Mouse (Mus musculus): ENCODE data around the gene Fnbp1. TPM values are rescaled to one million over a fixed set of nuclear protein-coding genes. Genes with fewer than 3 reads are reported as not detected.

Fnbp1 gene
- polyA plus RNA-seq, 1 experiment from 2014 or later = 19.4 TPM

DNA sequence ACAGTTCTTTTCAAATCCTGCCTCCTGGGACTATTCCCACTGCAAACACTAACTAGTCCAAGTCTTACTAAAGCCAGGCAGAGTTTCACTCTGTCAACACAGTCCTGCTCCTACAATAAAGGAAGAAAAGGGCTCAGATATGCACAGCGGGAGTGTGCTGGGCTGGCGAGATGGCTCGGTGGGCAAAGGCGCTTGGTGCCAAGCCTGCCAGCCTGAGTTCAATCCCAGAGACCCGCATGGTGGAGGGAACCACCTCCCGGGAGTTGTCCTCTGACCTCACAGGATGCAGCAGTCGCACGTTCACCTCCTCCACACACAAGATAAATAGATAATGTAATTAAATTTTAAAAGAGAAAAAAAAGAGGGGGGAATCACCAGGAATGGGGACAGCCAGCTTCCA, 38.5 kb downstream of the Fnbp1 start:
- Histone ChIP-seq H3K4me1 (peaks cover 18% of the 10 kb centered on the region), H3K36me3 (no peaks in the 10 kb centered on the region), H3K27ac (replicated peaks) (no peak overlapping the region), H3K9ac (replicated peaks) (no peak overlapping the region), H3K27me3 (no peaks in the 10 kb centered on the region), H3K9me3 (no peaks in the 10 kb centered on the region), H3K4me3 (no peak overlapping the region), H3K4me2 (replicated peaks) (no peak overlapping the region)
- no peak for ATAC-seq (replicated peaks)
- WGBS = 76% methylated on average over 8 of the region's 8 CpGs

DNA sequence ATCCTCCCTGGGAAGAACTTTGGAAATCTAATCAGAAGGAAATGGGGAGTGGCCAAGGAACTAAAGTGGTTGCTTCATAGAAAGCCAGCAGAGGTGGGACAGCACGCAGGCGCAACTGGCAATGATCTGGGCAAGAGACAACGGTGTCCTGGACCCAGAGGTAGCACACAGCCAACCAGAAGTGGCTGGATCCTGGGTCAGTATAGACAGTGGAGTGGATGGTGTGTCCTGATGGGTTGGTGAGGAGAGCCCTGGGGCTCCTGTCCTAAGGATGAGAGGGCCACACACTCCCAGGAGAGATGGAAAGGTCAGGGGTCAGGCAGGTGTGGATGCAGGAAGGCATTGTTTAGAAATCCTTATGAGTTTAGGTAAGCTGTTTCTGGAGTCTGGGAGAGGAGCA, 40.5 kb downstream of the Fnbp1 start:
- no peaks in the 10 kb centered on the region for H3K9me3 ChIP-seq
- no peak overlapping the region for H3K4me3 ChIP-seq
- H3K27ac ChIP-seq (replicated peaks) = no peak overlapping the region
- 93% methylated on average over 3 of the region's 3 CpGs for WGBS
- no peaks in the 10 kb centered on the region for H3K36me3 ChIP-seq
- H3K9ac ChIP-seq (replicated peaks) = no peak overlapping the region
- no peak overlapping the region for H3K4me2 ChIP-seq (replicated peaks)
- H3K4me1 ChIP-seq = peaks cover 2% of the 10 kb centered on the region
- H3K27me3 ChIP-seq = no peaks in the 10 kb centered on the region
- ATAC-seq (replicated peaks) = no peak

DNA sequence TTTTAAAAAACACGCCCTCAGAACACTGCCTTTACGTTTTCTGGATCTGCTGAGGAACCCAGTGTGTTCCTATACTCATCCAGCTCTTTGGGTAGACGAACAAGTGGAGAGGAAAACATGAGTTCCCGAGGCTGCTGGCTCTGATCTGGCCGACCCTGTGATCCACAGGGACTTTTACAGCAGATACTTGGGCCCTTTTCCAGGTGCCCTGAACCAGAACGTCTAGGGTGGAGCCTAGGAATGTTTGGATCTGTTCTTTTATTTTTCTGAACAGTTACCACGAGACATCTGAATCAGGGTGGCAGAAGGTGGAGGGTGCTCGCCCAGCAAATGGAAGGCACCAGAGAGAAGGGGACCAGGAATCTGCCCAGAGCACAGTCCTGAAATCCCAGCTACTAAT, 42.7 kb downstream of the Fnbp1 start:
- Histone ChIP-seq H3K4me2 (replicated peaks) (no peak overlapping the region), H3K27me3 (no peaks in the 10 kb centered on the region), H3K9ac (replicated peaks) (no peak overlapping the region), H3K4me3 (no peak overlapping the region), H3K9me3 (no peaks in the 10 kb centered on the region), H3K4me1 (no peaks in the 10 kb centered on the region), H3K27ac (replicated peaks) (no peak overlapping the region), H3K36me3 (no peaks in the 10 kb centered on the region)
- no peak for ATAC-seq (replicated peaks)
- WGBS = 86% methylated on average over 8 of the region's 8 CpGs

DNA sequence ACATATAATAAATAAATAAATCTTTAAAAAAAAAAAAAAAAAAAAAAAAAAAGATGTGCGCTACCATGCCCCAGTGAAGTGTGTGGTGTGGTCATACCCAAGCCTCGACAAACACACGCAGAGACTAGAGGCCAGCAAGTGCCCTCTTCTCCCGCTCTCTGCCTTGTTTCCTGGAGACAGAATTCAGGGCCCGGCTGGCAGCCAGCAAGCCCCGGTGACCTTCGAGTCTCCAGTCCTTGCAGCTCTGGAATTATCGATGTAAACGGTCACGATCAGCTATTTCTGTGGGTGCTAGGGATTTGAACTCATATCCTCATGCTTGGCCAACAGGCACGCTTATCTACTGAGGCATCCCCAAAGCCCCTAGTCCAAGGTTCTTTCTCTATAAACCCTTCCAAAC, 43.2 kb downstream of the Fnbp1 start:
- Histone ChIP-seq H3K4me2 (replicated peaks) (no peak overlapping the region), H3K9me3 (no peaks in the 10 kb centered on the region), H3K9ac (replicated peaks) (no peak overlapping the region), H3K4me1 (no peaks in the 10 kb centered on the region), H3K27me3 (no peaks in the 10 kb centered on the region), H3K27ac (replicated peaks) (no peak overlapping the region), H3K4me3 (no peak overlapping the region), H3K36me3 (no peaks in the 10 kb centered on the region)
- no peak for ATAC-seq (replicated peaks)
- WGBS = 95% methylated on average over 11 of the region's 11 CpGs

DNA sequence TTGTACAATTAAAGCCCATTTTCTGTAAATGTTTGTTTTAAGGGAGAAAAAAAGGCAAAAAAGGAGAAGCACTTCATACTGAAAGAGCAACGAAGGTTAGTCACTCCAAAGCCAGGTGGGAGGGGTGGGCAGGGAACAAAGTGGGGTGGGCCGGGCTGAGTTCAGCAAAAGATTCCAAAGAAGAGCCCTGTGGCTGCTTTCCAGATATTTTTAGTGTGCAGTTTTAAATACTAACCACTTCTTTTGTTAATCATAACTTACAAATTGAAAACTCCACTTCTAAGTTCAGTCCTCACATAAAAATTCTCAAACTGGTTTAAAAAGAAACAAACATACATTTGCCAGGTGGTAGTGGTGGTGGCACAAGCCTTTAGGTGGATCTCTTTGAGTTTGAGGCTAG, 44.5 kb downstream of the Fnbp1 start:
- no peak for ATAC-seq (replicated peaks)
- Histone ChIP-seq H3K9me3 (no peaks in the 10 kb centered on the region), H3K4me3 (no peak overlapping the region), H3K36me3 (no peaks in the 10 kb centered on the region), H3K27me3 (no peaks in the 10 kb centered on the region), H3K9ac (replicated peaks) (no peak overlapping the region), H3K27ac (replicated peaks) (no peak overlapping the region), H3K4me2 (replicated peaks) (no peak overlapping the region), H3K4me1 (no peaks in the 10 kb centered on the region)
- WGBS = 69% methylated on average over 2 of the region's 2 CpGs

DNA sequence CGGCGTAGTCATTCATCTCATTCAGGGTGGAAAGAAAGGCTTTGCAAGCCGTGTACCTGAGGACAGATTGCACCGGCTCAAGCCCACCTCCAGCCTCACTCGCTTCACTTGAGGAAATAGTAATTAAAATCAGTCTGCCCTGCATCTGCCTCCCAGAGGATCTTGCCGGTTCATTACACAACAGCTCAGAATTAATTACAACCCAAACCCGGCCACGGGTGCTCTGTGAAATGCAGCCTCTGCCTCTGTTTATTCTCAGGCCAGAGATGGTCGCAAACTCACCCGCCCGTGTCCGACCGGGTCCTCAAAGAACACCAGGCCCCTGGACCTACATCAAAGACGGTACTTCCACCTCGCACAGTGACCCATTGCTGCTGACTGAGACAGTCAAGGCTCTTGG, 45.7 kb downstream of the Fnbp1 start:
- Histone ChIP-seq H3K9me3 (no peaks in the 10 kb centered on the region), H3K4me2 (replicated peaks) (no peak overlapping the region), H3K9ac (replicated peaks) (no peak overlapping the region), H3K27ac (replicated peaks) (no peak overlapping the region), H3K36me3 (no peaks in the 10 kb centered on the region), H3K4me3 (no peak overlapping the region), H3K27me3 (no peaks in the 10 kb centered on the region), H3K4me1 (no peaks in the 10 kb centered on the region)
- WGBS = 63% methylated on average over 15 of the region's 15 CpGs
- ATAC-seq (replicated peaks) = no peak

DNA sequence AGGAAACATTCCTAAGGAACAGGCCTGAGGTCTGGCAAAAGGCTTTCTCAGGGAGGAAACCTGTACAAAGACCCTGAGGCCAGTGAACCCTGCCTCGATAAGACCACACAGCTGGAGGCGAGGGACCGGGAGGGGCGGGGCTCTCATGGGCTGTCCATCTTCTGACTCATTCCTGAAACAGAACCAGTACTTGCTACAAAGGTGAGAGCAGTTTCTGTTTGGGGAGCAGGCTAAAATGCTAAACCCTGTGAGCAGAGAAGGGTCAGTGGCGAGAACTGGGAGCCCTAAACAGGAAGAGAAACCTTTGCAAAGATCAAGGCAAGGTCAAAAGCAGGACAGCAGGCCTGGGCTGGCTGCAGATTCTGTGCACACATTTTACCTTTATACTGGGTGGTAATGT, 47.2 kb downstream of the Fnbp1 start:
- Histone ChIP-seq H3K4me3 (no peak overlapping the region), H3K4me1 (no peaks in the 10 kb centered on the region), H3K4me2 (replicated peaks) (no peak overlapping the region), H3K36me3 (no peaks in the 10 kb centered on the region), H3K9ac (replicated peaks) (no peak overlapping the region), H3K27me3 (no peaks in the 10 kb centered on the region), H3K9me3 (no peaks in the 10 kb centered on the region), H3K27ac (replicated peaks) (no peak overlapping the region)
- 61% methylated on average over 5 of the region's 5 CpGs for WGBS
- ATAC-seq (replicated peaks) = no peak

DNA sequence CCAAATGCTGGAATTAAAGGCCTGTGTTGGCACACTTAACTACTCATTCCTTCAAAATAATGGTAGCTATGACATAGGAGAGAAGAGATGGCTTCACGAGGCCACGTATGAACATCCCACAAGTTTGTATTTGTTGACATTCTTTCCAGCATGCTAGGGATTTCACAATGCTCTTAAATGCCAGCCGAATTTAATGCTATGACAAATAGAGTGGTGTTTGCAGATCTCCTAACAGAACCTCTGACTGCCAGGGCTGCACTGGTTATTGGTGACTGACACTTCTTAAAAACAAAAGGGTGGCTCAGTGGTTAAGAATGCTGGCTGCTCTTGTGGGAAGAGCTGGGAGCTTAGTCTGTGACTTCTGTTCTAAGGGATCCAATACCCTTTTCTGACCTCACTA, 48.9 kb downstream of the Fnbp1 start:
- Histone ChIP-seq H3K27me3 (no peaks in the 10 kb centered on the region), H3K4me1 (peaks cover 6% of the 10 kb centered on the region), H3K27ac (replicated peaks) (no peak overlapping the region), H3K9me3 (no peaks in the 10 kb centered on the region), H3K4me2 (replicated peaks) (no peak overlapping the region), H3K36me3 (no peaks in the 10 kb centered on the region), H3K9ac (replicated peaks) (no peak overlapping the region), H3K4me3 (no peak overlapping the region)
- no peak for ATAC-seq (replicated peaks)
- 93% methylated on average over 3 of the region's 3 CpGs for WGBS

DNA sequence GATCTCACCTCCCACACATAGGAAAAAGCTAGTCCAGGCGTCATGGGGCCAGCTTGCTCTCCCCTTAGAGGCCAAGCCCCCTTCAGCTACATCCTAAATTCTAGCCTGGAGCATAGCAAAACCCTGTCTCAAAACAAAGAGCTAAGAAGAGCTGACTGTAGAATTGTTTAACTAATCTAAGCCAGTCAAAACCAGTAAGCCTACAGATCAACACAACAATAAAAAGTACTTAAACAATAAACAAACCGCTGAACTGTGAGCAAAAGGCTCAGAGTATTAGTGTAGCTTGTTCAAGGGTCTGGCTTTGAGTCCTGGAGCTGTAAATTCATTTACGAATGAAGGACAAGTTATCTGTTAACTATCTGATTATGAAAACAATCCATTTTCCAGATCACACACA, 50.6 kb downstream of the Fnbp1 start:
- H3K27me3 ChIP-seq = no peaks in the 10 kb centered on the region
- H3K9ac ChIP-seq (replicated peaks) = no peak overlapping the region
- no peaks in the 10 kb centered on the region for H3K36me3 ChIP-seq
- H3K4me2 ChIP-seq (replicated peaks) = no peak overlapping the region
- no peak for ATAC-seq (replicated peaks)
- 57% methylated on average over 3 of the region's 3 CpGs for WGBS
- H3K27ac ChIP-seq (replicated peaks) = no peak overlapping the region
- H3K9me3 ChIP-seq = no peaks in the 10 kb centered on the region
- H3K4me1 ChIP-seq = peaks cover 6% of the 10 kb centered on the region
- no peak overlapping the region for H3K4me3 ChIP-seq

DNA sequence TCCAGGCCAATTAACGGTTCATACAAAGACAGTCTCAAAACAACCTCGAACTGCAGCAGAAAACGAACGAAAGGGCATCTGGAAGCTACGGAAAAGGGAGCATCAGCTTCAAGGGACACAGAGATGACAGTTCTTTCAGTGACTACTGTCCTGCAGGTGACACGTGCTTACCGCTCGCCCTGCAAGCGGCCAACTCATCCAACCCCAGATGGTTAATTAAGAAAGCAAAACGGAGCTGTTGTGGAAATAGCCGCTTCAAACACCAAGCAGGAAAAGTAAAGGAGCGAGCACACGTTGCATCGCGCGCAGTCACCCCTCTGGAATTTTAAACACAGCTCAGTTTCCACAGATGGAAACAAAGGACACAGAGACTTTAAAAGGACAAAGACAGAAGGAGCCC, 52.2 kb downstream of the Fnbp1 start:
- Histone ChIP-seq H3K9me3 (no peaks in the 10 kb centered on the region), H3K4me3 (no peak overlapping the region), H3K36me3 (no peaks in the 10 kb centered on the region), H3K4me2 (replicated peaks) (no peak overlapping the region), H3K9ac (replicated peaks) (no peak overlapping the region), H3K4me1 (peaks cover 6% of the 10 kb centered on the region), H3K27ac (replicated peaks) (no peak overlapping the region), H3K27me3 (no peaks in the 10 kb centered on the region)
- no peak for ATAC-seq (replicated peaks)
- 36% methylated on average over 16 of the region's 16 CpGs for WGBS

DNA sequence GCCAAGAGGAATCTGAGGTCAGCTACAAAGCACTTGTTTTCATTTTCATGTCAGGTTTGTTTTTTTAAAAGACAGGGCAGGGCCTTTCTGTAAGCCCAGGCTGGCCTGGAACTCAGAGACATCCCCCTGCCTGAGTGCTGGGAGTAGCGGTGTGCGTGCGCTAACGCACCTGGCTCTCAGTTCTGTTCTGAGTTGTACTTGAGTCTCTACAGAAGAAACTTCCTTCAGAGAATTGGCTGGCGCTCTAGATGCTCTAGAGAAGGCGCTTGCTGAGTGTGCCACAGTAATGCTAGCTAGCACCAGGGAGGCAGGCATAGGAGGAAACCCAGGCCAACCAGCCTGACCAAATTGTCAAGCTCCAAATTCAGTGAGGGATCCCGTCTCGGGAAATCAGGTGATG, 52.9 kb downstream of the Fnbp1 start:
- Histone ChIP-seq H3K4me1 (peaks cover 6% of the 10 kb centered on the region), H3K27ac (replicated peaks) (no peak overlapping the region), H3K9me3 (no peaks in the 10 kb centered on the region), H3K9ac (replicated peaks) (no peak overlapping the region), H3K36me3 (peaks cover 5% of the 10 kb centered on the region), H3K27me3 (no peaks in the 10 kb centered on the region), H3K4me3 (no peak overlapping the region), H3K4me2 (replicated peaks) (no peak overlapping the region)
- no peak for ATAC-seq (replicated peaks)
- WGBS = 88% methylated on average over 8 of the region's 8 CpGs

DNA sequence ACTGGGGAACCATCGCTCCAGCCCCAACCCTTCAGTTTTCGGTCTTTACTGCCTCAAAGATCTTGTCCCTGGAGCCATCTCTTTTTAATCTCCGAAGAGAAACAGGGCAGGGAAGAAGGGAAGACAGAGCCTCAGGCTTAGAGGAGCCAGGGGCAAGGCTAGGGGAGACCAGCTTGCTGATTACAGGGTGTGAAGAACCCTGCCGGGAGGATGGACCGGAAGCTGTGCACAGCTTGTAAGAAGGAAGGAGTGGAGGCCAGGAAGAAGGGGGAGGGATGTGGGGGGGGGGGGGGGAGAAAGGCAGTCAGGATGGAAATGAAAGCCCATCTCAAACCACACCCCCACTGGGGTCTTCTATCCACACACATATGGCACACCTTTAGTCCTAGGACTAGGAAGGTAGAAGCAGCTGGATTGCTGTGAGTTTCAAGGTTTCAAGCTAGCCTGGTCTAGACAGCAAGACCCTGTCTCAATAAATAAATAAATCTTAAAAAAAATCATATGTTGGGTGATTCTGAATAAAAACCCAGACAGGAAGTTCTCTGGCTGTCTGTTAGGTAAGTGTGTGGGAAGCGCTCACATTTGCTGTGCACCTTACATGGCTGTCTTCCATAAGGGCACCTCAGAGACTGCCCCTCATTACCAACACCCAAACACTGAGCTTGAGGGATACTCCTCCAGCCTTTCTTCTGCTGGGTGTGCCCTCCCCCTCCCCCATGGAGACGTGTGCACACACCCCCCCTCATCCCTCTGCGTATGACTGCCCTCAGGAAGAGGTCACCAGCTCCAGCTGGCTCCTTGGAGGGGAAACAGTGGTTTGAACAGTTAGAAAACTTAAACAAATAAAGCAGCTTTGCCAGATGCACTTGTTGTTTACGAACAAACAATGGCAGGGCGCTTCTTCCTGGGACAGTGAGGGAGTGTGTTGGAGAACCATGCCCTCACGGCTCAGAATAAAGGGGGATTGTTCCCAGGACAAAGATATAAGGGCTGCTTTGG, 53.8 kb downstream of the Fnbp1 start:
- peaks cover 6% of the 10 kb centered on the region for H3K36me3 ChIP-seq
- ATAC-seq (replicated peaks) = no peak
- no peaks in the 10 kb centered on the region for H3K27me3 ChIP-seq
- H3K9me3 ChIP-seq = no peaks in the 10 kb centered on the region
- H3K27ac ChIP-seq (replicated peaks) = no peak overlapping the region
- H3K4me1 ChIP-seq = peaks cover 6% of the 10 kb centered on the region
- no peak overlapping the region for H3K4me3 ChIP-seq
- H3K9ac ChIP-seq (replicated peaks) = no peak overlapping the region
- no peak overlapping the region for H3K4me2 ChIP-seq (replicated peaks)
- WGBS = 38% methylated on average over 11 of the region's 11 CpGs

DNA sequence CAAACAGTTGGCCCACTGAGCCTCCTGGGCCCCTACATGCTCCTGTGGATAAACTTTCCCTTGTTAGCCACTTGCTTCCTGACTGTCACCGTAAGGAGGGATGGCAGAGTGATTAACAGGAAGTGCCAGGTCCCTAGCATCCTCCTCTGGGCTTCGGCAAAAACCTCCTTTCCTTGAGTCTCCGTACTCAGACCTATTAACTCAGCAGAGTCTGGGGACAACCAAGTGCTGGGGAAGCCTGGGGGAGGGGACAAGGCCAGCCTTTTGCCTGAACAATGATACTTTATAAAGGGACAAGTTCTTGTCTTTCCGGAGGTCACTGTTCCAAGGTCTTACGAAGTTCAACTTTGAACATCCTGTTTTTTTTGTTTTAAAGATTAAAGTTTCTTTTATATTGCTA, 54.7 kb downstream of the Fnbp1 start:
- ATAC-seq (replicated peaks) = no peak
- Histone ChIP-seq H3K9ac (replicated peaks) (no peak overlapping the region), H3K36me3 (peaks cover 6% of the 10 kb centered on the region), H3K9me3 (no peaks in the 10 kb centered on the region), H3K4me2 (replicated peaks) (no peak overlapping the region), H3K27me3 (no peaks in the 10 kb centered on the region), H3K4me1 (peaks cover 6% of the 10 kb centered on the region), H3K4me3 (no peak overlapping the region), H3K27ac (replicated peaks) (no peak overlapping the region)
- WGBS = 62% methylated on average over 5 of the region's 5 CpGs

Data from forebrain, embryonic 15.5 days (tissue).